Comparison of ENCODE assay signal across 9 mouse cellular contexts in genomic region chr13:112330919-112331681, GRCm38 (mm10). TPM values are rescaled to one million over a fixed set of nuclear protein-coding genes. Genes with fewer than 3 reads are reported as not detected.
DNase-seq lines count a peak whose midpoint lies in the region; ATAC-seq and TF ChIP-seq lines count a peak whose summit lies in the region.
"Had no signal": no experiment of that assay in that cellular context is flagged by ENCODE, and none has a peak within 500 bp of the region (broad histone marks: within the 10 kb centered on the region; RNA-seq: fewer than 3 reads in every experiment).

No protein-coding gene starts in this region.

- peak overlapping the region; percentile 66 for H3K27ac ChIP-seq in layer of hippocampus, adult 2 months
- 0 out of 2 replicates have a peak overlapping the region, but pooled peaks have one; percentile 20 for H3K27ac ChIP-seq in embryonic facial prominence, embryonic 11.5 days (replicated peaks; ENCODE audit: low read depth, low read length)
- H3K27ac ChIP-seq in hindbrain, embryonic 11.5 days (ENCODE audit: low read depth, low read length): peak overlapping the region; percentile 1; the same call in 1 of the 2 replicates

- 42% methylated on average over 8 of the region's 8 CpGs for WGBS in embryonic facial prominence, embryonic 11.5 days
- 46% methylated on average over 8 of the region's 8 CpGs for WGBS in hindbrain, embryonic 11.5 days

- no peaks in the 10 kb centered on the region for H3K4me1 ChIP-seq in embryonic facial prominence, embryonic 11.5 days (ENCODE audit: control insufficient read depth, insufficient read depth, low read length)
- H3K4me1 ChIP-seq in hindbrain, embryonic 11.5 days (replicated peaks; ENCODE audit: control insufficient read depth, insufficient read depth, low read length): peaks cover 3% of the 10 kb centered on the region; the same call in 1 of the 2 replicates

- no peaks in the 10 kb centered on the region for H3K27me3 ChIP-seq in embryonic facial prominence, embryonic 11.5 days (ENCODE audit: control insufficient read depth, insufficient read depth, low read length)
- no peaks in the 10 kb centered on the region for H3K27me3 ChIP-seq in hindbrain, embryonic 11.5 days (ENCODE audit: control insufficient read depth, insufficient read depth, low read length)
- H3K27me3 ChIP-seq: Patski had no signal

- no peak overlapping the region for H3K4me2 ChIP-seq in embryonic facial prominence, embryonic 11.5 days (ENCODE audit: low read depth, low read length)
- no peak overlapping the region for H3K4me2 ChIP-seq in hindbrain, embryonic 11.5 days (replicated peaks; ENCODE audit: low read depth, low read length)

- no peak overlapping the region for H3K4me3 ChIP-seq in layer of hippocampus, adult 2 months
- no peak overlapping the region for H3K4me3 ChIP-seq in embryonic facial prominence, embryonic 11.5 days (ENCODE audit: low read depth, low read length)
- no peak overlapping the region for H3K4me3 ChIP-seq in hindbrain, embryonic 11.5 days (ENCODE audit: low read depth, low read length)

- peak in 1 of 2 experiments; percentile 18 for DNase-seq in layer of hippocampus, adult 2 months (ENCODE audit: low spot score in 2 of 2)
- DNase-seq in layer of hippocampus, adult 8-10 months (ENCODE audit: low spot score in 2 of 2): no peak
- peak; percentile 48 for DNase-seq in embryonic facial prominence, embryonic 11.5 days (ENCODE audit: low spot score)
- DNase-seq in hindbrain, embryonic 11.5 days (ENCODE audit: low spot score): peak; percentile 43
- DNase-seq in mesoderm, embryonic 11.5 days (ENCODE audit: low read depth, low spot score): peak; percentile 45
- DNase-seq in thymus, postnatal 10 days (ENCODE audit: low spot score in 2 of 2): no peak
- DNase-seq in cerebellum, adult 11 months: no peak

- no peaks in the 10 kb centered on the region for H3K36me3 ChIP-seq in embryonic facial prominence, embryonic 11.5 days (replicated peaks; ENCODE audit: control insufficient read depth, insufficient read depth, low read depth, low read length)
- H3K36me3 ChIP-seq in hindbrain, embryonic 11.5 days (ENCODE audit: control insufficient read depth, insufficient read depth, low read length): no peaks in the 10 kb centered on the region

- peak; percentile 89; the same call in 1 of the 2 replicates for ATAC-seq in embryonic facial prominence, embryonic 11.5 days (replicated peaks; ENCODE audit: insufficient number of reproducible peaks, low FRiP score, low TSS enrichment, low read depth)
- ATAC-seq in hindbrain, embryonic 11.5 days (ENCODE audit: low FRiP score): peak; percentile 80
- no peak for ATAC-seq in activated CD4-positive, CD25-positive, alpha-beta regulatory T cell, adult 4 months
- ATAC-seq: Patski had no signal

- H3K9ac ChIP-seq in embryonic facial prominence, embryonic 11.5 days (replicated peaks; ENCODE audit: low read length): no peak overlapping the region
- no peak overlapping the region for H3K9ac ChIP-seq in hindbrain, embryonic 11.5 days (ENCODE audit: low read depth, low read length)

- no peaks in the 10 kb centered on the region for H3K9me3 ChIP-seq in embryonic facial prominence, embryonic 11.5 days (replicated peaks; ENCODE audit: control insufficient read depth, low read length)
- H3K9me3 ChIP-seq in hindbrain, embryonic 11.5 days (ENCODE audit: control insufficient read depth, low read length): no peaks in the 10 kb centered on the region

- TF ChIP-seq CTCF in layer of hippocampus, adult 2 months (conservative IDR thresholded peaks at IDR 0.05): no peak

RNA-seq across cellular contexts. Expression of gene Ankrd55, which starts 42.8 kb away (rescaled TPM):
- 1 to 10 TPM; 2.5 to 3.4 TPM for total RNA-seq in layer of hippocampus, adult 2 months (2021)
- total RNA-seq in layer of hippocampus, adult 8-10 months (2022): 1 to 10 TPM; 3.8 to 5.5 (median 4.2) TPM
- 1.0 and 1.1 TPM in 2 replicates for polyA plus RNA-seq in embryonic facial prominence, embryonic 11.5 days (2014; fragmentation: Nextera tagmentation; extraction: Ambion mirVana)
- polyA plus RNA-seq in hindbrain, embryonic 11.5 days (2014; fragmentation: Nextera tagmentation; extraction: Ambion mirVana): 1.7 TPM in 2 replicates
- polyA plus RNA-seq in activated CD4-positive, CD25-positive, alpha-beta regulatory T cell, adult 4 months (2017; shearing (Covaris generic)): 10 to 100 TPM in 1 of 2 experiments, 1 to 10 TPM in 1; 8.3 to 15.4 TPM

Comparison
In these comparisons a context has a peak if more than half of its experiments do, and no peak if none do; other contexts are left out.
1. DNase-seq: peak in embryonic facial prominence, embryonic 11.5 days (single experiment), hindbrain, embryonic 11.5 days (single experiment) and mesoderm, embryonic 11.5 days (single experiment); none in layer of hippocampus, adult 8-10 months (0 of 2), thymus, postnatal 10 days (0 of 2) and cerebellum, adult 11 months (single experiment).
2. H3K27ac ChIP-seq: peak in every context shown above with its lines; median percentile 66 in layer of hippocampus, adult 2 months; 20 in embryonic facial prominence, embryonic 11.5 days; 1 in hindbrain, embryonic 11.5 days.